Mouse (Mus musculus) stomach, postnatal 0 days (tissue): ENCODE data around the gene Cyp4f40.

Experiments used
- CTCF ChIP-seq: IDR thresholded peaks from 2 replicates; pipeline ENCODE4 v1.5.1; 2016; ENCODE audit warnings: antibody characterized with exemption, low read depth, mild to moderate bottlenecking, moderate library complexity
- EP300 ChIP-seq: optimal IDR thresholded peaks from 2 replicates; pipeline ENCODE3; 2016; ENCODE audit warnings: antibody characterized with exemption

- TF ChIP-seq CTCF (no peak), EP300 (no peak)
Measured at GRCm38 (mm10) chr17:32617252-32617651, 41.4 kb upstream of the Cyp4f40 start.
